Mouse (Mus musculus) macrophage (primary cell): Measurements from ENCODE around the gene Mbnl2. TPM values are rescaled to one million over a fixed set of nuclear protein-coding genes. Genes with fewer than 3 reads are reported as not detected.
"Not testable (repeated sequence)": the region's sequence is repeated elsewhere in the genome, so short reads cannot be mapped to it uniquely, and the experiment has no call there.

ENCODE experiments used
- H3K27ac ChIP-seq: fragments of 350-480 bp; formaldehyde crosslinking; 2 replicates; pipeline ENCODE4 v1.9.0; 2021
- H3K36me3 ChIP-seq: fragments of 350-480 bp; formaldehyde crosslinking; 2 replicates; pipeline ENCODE4 v1.9.0; 2021; ENCODE audit errors: inconsistent target
- H3K4me3 ChIP-seq: fragments of 350-480 bp; formaldehyde crosslinking; 2 replicates; pipeline ENCODE4 v1.9.0; 2021; ENCODE audit errors: inconsistent target
- H3K79me2 ChIP-seq: fragments of 350-480 bp; formaldehyde crosslinking; 2 replicates; pipeline ENCODE4 v1.9.0; 2021; ENCODE audit errors: inconsistent target
- WGBS: methylation state at CpG from one replicate; pipeline ENCODE4 v1.1.7; 2026; ENCODE audit warnings: inconsistent platforms; ENCODE audit not compliant: missing documents; 5-methylcytosine and 5-hydroxymethylcytosine counted together
- polyA plus RNA-seq: library from polyadenylated mRNA; stranded (reverse); fragments of 250-400 nt; gene quantifications from 3 replicates; pipeline ENCODE4 v1.2.4, GENCODE M21; 2018; ENCODE audit warnings: inconsistent platforms

The Mbnl2 gene
- polyA plus RNA-seq, 1 experiment from 2014 or later = 126 TPM

DNA sequence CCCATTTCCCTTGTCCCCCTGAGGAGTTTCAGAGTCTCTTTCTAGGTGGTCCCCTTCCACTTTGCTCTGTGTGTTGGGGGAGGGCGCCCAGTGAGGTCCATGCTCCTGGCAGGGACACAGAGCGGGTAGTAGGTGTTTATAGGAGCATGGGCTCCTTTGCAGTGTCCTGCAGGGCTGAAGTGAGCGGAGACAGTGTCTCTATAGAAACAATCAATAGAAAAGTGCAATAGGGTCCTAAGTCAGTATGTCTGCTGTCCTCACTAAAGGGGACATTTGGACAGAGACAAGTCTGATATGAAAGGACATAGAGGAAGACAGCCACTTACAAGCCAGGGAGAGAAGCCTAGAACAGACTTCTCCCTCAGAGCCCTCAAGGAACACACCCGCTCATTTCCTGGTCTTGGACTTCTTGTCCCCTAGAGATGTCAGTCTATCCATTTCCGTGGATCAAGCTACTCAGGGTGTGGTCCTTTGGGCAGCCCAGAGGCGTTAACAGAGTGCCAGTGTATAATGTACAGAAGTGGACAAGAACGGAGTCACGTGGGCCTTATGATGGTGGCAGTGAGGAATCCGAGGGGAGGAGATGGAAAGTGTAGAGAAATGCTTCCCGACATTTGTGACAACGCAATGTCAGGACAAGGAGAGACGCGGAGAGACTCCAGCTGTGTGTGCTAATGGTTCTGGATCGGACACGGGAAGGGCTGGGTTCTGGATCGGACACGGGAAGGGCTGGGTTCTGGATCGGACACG lies 82.0 kb downstream of the Mbnl2 start:
- Histone ChIP-seq H3K4me3 (no peak overlapping the region), H3K36me3 (no peaks in the 10 kb centered on the region), H3K27ac (no peak overlapping the region), H3K79me2 (peaks cover 94% of the 10 kb centered on the region)
- 96% methylated on average over 13 of the region's 19 CpGs for WGBS

DNA sequence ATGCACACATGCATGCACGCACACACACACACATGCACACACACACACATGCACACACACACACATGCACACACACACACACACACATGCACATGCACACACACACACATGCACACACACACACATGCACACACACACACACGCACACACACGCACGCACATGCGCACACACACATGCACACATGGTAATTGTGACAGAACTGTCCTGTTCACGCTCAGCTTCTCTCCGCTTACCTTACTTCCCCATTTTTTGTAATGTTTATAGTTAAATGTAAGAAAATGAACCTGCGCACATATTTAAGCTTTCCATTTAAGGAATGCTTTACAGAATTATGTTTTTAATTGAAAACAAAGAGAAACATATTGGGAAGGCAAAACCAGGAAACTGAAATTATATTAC lies 84.1 kb downstream of the Mbnl2 start:
- H3K36me3 ChIP-seq, H3K4me3 ChIP-seq, H3K27ac ChIP-seq: not testable (repeated sequence)
- 76% methylated on average over 8 of the region's 8 CpGs for WGBS
- H3K79me2 ChIP-seq = peaks cover 94% of the 10 kb centered on the region

DNA sequence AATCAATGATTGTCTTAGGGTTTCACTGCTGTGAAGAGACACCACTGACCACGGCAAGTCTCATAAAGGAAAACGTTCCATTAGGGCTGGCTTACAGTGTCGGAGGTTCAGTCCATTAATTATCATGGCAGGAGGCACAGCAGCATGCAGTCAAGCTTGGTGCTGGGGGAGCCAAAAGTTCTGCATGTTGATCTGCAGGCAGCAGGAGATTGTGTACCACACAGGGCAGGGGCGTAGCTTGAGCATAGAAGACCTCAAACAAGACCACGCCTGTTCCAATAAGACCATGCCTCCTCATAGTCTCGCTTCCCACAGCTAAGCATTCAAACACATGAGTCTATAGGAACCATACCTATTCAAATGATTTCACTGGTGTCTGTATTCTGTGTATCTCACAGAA lies 85.7 kb downstream of the Mbnl2 start:
- no peak overlapping the region for H3K4me3 ChIP-seq
- 94% methylated on average over 6 of the region's 6 CpGs for WGBS

DNA sequence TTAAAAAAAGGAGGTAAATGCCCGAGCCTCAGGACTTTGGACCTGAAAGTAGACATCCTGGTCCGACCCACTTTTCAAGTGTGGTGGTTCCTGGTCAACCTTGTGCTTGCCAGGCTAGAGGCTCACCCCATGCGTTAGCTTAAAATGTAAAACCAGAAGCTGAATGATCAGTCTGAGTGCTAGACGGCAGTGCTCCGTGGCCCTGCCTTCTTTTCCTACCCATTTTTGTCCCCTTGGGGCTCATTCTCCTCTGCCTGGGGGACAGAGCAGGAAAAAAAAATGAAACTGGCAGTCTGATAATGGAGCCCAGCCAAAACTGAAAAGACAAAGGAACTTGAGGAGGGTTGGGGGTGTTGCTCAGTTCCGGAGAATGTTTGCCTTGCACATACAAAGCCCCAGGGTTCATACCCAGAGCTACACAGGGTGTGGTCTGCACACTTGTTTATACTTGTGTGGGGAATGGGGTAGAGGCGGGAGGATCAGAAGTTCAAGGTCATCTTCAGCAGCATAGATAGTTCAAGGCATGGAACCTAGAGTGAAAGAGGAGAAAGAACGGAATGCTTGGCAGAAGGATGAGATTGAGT lies 87.0 kb downstream of the Mbnl2 start:
- Histone ChIP-seq H3K79me2 (peaks cover 94% of the 10 kb centered on the region), H3K36me3 (no peaks in the 10 kb centered on the region), H3K4me3 (no peak overlapping the region), H3K27ac (peak overlapping the region; percentile 60)
- 71% methylated on average over 8 of the region's 8 CpGs for WGBS

More for the DNA sequence above, 85.7 kb downstream of the Mbnl2 start:
- Histone ChIP-seq H3K36me3 (no peaks in the 10 kb centered on the region), H3K27ac (no peak overlapping the region), H3K79me2 (peaks cover 94% of the 10 kb centered on the region)

DNA sequence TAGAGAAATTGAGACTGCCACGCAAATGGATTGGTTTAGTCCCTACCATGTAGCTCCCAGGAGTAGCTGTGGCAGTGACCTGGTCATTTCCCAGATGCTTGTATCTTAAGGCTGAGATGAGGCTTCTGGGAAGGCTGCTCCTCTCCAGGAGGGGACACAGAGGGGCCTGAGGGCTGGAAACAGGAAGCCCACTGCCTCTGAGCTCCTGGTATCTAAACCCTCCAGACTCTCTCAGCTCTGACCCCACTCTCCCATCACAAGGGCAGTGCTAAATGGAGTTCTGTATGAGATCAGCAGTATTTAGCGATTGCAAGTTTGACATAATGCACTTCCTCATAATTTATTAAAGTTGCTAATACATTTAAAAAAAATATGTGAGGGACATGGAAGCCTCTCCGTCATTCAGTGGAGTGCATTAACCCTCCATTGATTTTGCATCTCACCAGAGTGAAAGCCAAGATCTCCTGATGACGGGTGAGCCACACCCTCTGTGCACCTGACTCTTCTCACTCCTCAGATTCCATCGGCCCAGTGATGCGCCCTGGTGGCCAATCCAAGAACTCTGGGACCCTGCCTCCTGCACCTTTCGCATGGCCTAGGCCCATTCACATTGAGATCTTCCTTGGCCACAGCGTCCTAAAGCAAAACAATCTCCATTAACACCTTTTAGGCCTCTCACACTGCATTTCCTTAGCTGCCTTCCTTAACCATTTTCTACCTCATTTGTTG lies 87.8 kb downstream of the Mbnl2 start:
- WGBS = 78% methylated on average over 8 of the region's 8 CpGs
- no peak overlapping the region for H3K4me3 ChIP-seq
- H3K79me2 ChIP-seq = peaks cover 94% of the 10 kb centered on the region
- no peaks in the 10 kb centered on the region for H3K36me3 ChIP-seq
- H3K27ac ChIP-seq = peak overlapping the region; percentile 60

DNA sequence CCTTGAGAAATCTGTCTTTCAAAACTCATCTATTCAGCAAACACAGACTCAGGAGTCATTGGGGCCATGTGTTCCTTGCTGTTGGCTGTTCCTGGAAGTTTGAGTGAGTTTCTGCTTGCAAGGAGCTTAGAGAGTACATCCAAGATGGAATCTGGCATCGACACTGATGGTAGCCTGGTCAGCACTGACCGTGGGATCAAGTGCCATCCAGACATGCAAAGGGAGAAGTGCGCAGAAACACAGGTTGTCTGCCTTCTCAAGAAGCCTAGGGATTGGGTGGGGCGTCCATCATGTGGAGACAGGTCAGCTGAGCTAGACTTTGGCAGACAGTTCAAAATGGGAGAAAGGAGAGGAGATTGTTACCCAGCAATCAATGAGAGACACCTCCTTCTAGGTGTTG lies 89.6 kb downstream of the Mbnl2 start:
- WGBS = 100% methylated on average over 4 of the region's 4 CpGs
- H3K4me3 ChIP-seq = no peak overlapping the region
- H3K79me2 ChIP-seq = peaks cover 94% of the 10 kb centered on the region
- H3K27ac ChIP-seq = no peak overlapping the region
- H3K36me3 ChIP-seq = no peaks in the 10 kb centered on the region

DNA sequence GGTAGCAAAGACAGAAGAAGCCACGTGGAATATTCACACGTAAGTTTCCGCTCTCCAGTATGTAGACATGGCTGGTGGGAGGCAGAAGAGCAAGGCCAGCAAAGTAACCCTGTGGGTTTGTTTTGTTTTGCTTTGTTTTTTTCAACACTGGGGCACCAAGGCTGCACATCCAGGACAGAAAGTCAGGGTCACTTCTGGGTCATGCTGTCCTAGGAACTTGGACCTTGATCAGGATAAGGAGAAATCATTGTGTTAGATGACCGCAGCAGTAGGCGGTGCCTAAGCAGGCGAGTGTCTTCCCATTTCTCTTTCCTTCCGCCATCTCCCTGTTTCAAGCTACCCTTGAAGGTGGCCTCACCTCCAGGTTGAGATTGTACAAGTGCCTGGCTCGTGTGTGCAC lies 91.5 kb downstream of the Mbnl2 start:
- WGBS = 93% methylated on average over 8 of the region's 8 CpGs
- peaks cover 98% of the 10 kb centered on the region for H3K79me2 ChIP-seq
- H3K27ac ChIP-seq = no peak overlapping the region
- H3K36me3 ChIP-seq = no peaks in the 10 kb centered on the region
- no peak overlapping the region for H3K4me3 ChIP-seq

DNA sequence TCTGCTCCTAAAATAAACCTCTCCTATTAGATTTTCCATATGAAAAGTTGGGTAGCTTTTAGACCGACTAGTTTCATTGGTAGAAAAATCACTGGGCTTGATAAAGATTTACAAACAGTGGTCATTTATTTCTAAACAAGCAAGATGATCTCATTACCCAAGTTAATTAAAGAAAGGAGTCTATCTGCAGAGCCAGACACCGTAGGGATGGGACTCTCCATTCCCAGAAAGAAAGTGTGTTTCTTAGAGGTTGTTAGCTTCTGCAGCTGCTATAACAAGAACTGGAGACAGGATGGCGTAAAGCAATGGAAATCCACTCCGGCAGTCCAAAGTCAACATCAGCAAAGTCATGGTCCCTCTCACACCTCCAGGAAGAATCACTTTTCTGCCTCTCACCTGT lies 92.1 kb downstream of the Mbnl2 start:
- H3K36me3 ChIP-seq = no peaks in the 10 kb centered on the region

DNA sequence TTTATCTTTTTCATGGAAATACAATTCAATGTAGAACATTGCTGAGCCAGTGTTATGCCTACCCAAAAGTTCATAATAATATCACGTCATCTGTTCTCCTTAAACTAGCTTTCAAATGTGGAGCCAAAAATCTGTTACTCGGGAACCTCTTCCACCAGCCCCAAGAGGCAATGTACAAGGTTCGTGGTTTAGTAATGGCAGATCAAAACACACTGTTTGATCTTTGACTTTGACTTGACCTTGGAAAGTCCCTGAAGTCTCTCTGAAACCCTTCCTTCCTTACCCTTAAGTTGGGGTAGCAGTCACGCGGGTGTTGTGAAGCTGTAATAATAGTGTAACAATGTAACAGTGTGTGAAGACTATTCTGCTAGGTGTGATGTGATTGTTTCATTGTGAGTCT lies 93.0 kb downstream of the Mbnl2 start:
- H3K27ac ChIP-seq = no peak overlapping the region
- H3K4me3 ChIP-seq = no peak overlapping the region
- H3K79me2 ChIP-seq = peaks cover 100% of the 10 kb centered on the region
- no peaks in the 10 kb centered on the region for H3K36me3 ChIP-seq
- WGBS = 86% methylated on average over 5 of the region's 5 CpGs

More for the DNA sequence above, 92.1 kb downstream of the Mbnl2 start:
- Histone ChIP-seq H3K27ac (no peak overlapping the region), H3K4me3 (no peak overlapping the region), H3K79me2 (peaks cover 100% of the 10 kb centered on the region)
- WGBS = 92% methylated on average over 4 of the region's 4 CpGs

DNA sequence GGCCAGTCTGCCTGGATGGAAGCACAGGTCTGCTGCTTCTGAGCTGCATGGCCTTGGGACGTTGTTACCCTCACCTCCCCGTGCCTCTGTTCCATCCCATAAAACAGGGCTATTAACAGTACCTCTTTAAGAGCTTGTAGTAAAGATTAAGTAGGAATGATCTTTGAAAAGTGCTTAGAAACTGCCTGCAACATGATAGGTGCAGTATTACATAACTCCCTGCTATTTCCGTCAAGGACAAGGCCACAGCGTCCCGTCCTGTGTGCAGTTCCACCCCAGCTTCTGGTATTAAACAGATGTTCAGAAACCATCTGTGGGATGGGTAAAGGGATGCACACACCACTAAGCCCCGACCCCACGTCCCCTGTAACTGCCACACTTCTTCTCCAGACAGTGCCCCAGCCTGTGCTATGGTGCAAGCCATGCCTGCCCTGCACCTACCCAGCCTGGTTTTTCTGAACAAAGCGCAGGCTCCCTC lies 93.5 kb downstream of the Mbnl2 start:
- Histone ChIP-seq H3K36me3 (no peaks in the 10 kb centered on the region), H3K79me2 (peaks cover 100% of the 10 kb centered on the region), H3K4me3 (no peak overlapping the region), H3K27ac (no peak overlapping the region)
- WGBS = 31% methylated on average over 8 of the region's 8 CpGs

DNA sequence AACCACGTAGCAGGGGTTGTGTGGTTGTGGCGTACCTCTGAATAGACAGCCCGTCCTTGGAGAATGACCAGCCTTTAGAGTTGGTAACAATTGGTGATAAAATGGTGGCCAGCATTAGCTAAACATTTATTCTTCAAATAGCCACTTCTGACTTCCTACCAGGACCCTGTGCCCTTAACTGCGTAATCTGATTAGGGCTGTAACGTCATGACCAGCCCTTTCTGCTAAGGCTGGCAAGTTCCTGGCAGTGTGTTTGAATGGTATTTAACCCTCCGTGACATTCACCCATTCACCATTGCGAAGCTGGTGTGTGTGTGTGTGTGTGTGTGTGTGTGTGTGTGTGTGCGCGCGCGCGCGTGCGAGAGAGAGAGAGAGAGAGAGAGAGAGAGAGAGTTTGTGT lies 94.6 kb downstream of the Mbnl2 start:
- no peaks in the 10 kb centered on the region for H3K36me3 ChIP-seq
- no peak overlapping the region for H3K4me3 ChIP-seq
- peaks cover 100% of the 10 kb centered on the region for H3K79me2 ChIP-seq
- 91% methylated on average over 6 of the region's 14 CpGs for WGBS
- no peak overlapping the region for H3K27ac ChIP-seq

DNA sequence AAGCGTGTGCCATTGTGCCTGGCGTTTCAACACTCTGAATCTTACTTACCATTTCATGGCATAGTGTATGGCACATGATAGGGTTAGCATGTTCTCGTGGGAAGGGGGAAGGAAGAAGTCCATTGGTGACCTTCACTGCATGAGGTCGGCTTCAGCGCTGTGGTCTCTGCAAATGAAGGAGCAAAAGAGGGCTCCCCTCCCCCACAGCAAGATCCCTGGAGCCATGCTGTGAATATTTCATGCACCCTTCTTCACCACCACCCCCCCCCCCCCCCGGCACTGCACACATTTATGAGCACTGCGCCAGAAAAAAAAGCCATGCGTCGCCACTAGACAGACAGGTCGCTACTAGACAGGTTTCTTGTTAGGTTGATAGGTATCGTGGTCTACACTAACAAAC lies 95.2 kb downstream of the Mbnl2 start:
- WGBS = 96% methylated on average over 7 of the region's 11 CpGs
- Histone ChIP-seq H3K36me3 (no peaks in the 10 kb centered on the region), H3K79me2 (peaks cover 100% of the 10 kb centered on the region), H3K4me3 (no peak overlapping the region), H3K27ac (no peak overlapping the region)

DNA sequence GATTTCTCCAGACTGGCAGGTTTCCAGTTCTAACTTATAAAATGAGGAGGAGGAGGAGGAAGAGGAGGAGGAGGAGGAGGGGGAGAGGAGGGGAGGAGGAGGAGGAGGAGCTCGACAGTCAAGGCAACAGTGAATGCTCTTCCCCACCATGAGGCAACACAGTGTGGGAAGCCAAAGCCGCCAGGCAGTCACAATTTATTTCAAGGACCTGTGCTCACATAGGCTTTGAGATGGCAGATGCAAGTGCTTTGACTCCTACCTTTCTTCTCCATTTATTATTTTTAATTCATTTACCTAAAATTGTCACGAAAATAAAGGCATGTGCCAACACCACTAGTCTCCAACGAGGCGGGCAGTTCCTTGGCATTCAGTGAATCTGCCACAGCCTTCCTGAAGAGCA lies 95.7 kb downstream of the Mbnl2 start:
- WGBS = 86% methylated on average over 4 of the region's 5 CpGs
- Histone ChIP-seq H3K27ac (no peak overlapping the region), H3K36me3 (no peaks in the 10 kb centered on the region), H3K79me2 (peaks cover 100% of the 10 kb centered on the region), H3K4me3 (no peak overlapping the region)

DNA sequence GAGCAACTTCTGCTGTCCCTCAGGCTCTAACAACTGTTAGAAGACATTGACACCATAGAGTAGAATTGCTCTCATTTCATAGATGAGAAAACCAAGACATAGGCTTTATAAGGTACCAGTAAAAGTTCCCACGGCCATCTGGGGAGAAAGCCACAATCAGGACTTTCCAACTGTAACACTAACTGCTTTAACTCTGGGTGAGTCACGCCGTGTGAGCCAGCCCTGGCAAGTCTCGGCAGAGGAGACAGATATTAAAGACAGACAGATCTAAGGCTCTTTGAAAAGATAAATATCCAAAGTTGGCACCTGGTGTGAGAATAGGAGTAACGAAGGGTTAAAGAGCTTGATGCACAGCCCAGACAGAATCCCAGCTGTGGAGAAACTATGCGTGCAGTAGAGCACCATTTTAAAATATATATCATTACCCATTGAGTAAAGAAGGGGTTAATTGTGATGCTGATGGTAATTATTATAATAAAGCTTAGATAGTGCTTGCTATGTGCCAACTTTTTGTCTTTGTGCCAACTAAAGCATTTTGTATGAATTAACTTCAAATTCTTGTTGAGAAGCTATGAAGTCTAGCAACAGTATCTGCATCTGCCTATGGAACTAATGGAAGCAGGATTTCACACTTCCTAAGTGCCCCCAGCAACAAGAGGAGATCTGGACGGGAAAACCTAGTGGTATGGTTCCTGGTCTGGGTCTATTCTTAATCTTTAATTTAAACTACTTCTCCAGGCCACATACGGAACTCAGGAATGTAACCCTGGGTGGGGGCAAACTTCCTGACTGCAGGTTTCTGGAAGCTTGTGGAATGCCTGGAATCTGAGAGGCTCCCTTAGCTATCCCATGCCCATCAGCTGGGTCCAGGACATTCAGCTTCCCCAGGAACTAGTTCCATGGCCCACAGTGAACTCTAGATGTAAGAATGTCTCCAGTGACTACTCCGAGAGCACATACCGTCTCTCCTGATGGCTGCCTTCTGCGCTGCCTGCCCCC lies 97.9 kb downstream of the Mbnl2 start:
- no peak overlapping the region for H3K4me3 ChIP-seq
- H3K79me2 ChIP-seq = peaks cover 100% of the 10 kb centered on the region
- 85% methylated on average over 10 of the region's 11 CpGs for WGBS
- H3K27ac ChIP-seq = no peak overlapping the region
- peaks cover 7% of the 10 kb centered on the region; the same call in 1 of the 2 replicates for H3K36me3 ChIP-seq
